8 mouse cellular contexts compared by ENCODE assay signal in genomic region chr12:34907506-34907850, GRCm38 (mm10). TPM values are rescaled to one million over a fixed set of nuclear protein-coding genes. Genes with fewer than 3 reads are reported as not detected.
DNase-seq lines count a peak whose midpoint lies in the region; ATAC-seq and TF ChIP-seq lines count a peak whose summit lies in the region.

No protein-coding gene starts in this region.

- intact Hi-C loops in heart, postnatal 14 days (cut with DNase I): loop anchor here (5.0 kb wide), 1 partner anchor 245 kb away; no protein-coding TSS in a partner anchor
- intact Hi-C loops in left cerebral cortex, adult 2 months (cut with DNase I): loop anchor here (2.0 to 5.0 kb wide), 2 partner anchors 110 to 243 kb away; no protein-coding TSS in a partner anchor

- peaks cover 6% of the 10 kb centered on the region; the same call in 1 of the 2 replicates for H3K4me1 ChIP-seq in heart, embryonic 13.5 days
- H3K4me1 ChIP-seq in bone marrow, adult 2 months (ENCODE audit: control insufficient read depth, insufficient read depth, low read length): no peaks in the 10 kb centered on the region
- H3K4me1 ChIP-seq in forebrain, embryonic 11.5 days (replicated peaks; ENCODE audit: control insufficient read depth, insufficient read depth, low read length): 0 out of 2 replicates have a peak, but pooled peaks cover 2% of the 10 kb centered on the region
- H3K4me1 ChIP-seq in midbrain, embryonic 14.5 days (ENCODE audit: control insufficient read depth, insufficient read depth, low read length): peaks cover 3% of the 10 kb centered on the region; the same call in 1 of the 2 replicates

- no peak overlapping the region for H3K27ac ChIP-seq in heart, embryonic 13.5 days (replicated peaks)
- H3K27ac ChIP-seq in bone marrow, adult 2 months (ENCODE audit: control insufficient read depth, insufficient read depth, low read depth, low read length, poor library complexity): no peak overlapping the region
- no peak overlapping the region for H3K27ac ChIP-seq in forebrain, embryonic 11.5 days (ENCODE audit: low read depth, low read length)
- H3K27ac ChIP-seq in left cerebral cortex, adult 2 months: peak overlapping the region; percentile 91
- H3K27ac ChIP-seq in midbrain, embryonic 14.5 days (replicated peaks; ENCODE audit: low read depth, low read length): peak overlapping the region; percentile 73

- peak overlapping the region; percentile 93 for H3K4me2 ChIP-seq in heart, embryonic 13.5 days
- H3K4me2 ChIP-seq in forebrain, embryonic 11.5 days (ENCODE audit: low read depth, low read length, severe bottlenecking): peak overlapping the region; percentile 98
- H3K4me2 ChIP-seq in midbrain, embryonic 14.5 days (ENCODE audit: low read length): peak overlapping the region; percentile 83

- peak overlapping the region; percentile 83 for H3K9ac ChIP-seq in heart, embryonic 13.5 days
- peak overlapping the region; percentile 62 for H3K9ac ChIP-seq in forebrain, embryonic 11.5 days (ENCODE audit: low read length)
- H3K9ac ChIP-seq in midbrain, embryonic 14.5 days (replicated peaks; ENCODE audit: low read length): peak overlapping the region; percentile 82

- TF ChIP-seq POLR2A in bone marrow, adult 2 months (IDR thresholded peaks at IDR 0.05; ENCODE audit: borderline replicate concordance, control insufficient read depth, low read depth, low read length): no peak

- H3K27me3 ChIP-seq in heart, embryonic 13.5 days (replicated peaks): peaks cover 27% of the 10 kb centered on the region
- peaks cover 5% of the 10 kb centered on the region; the same call in 1 of the 2 replicates for H3K27me3 ChIP-seq in forebrain, embryonic 11.5 days (ENCODE audit: control insufficient read depth, insufficient read depth, low read length)
- peaks cover 14% of the 10 kb centered on the region for H3K27me3 ChIP-seq in midbrain, embryonic 14.5 days (ENCODE audit: control insufficient read depth, insufficient read depth, low read length)

- 2% methylated on average over 10 of the region's 10 CpGs for WGBS in heart, embryonic 13.5 days
- 4% methylated on average over 10 of the region's 10 CpGs for WGBS in bone marrow, adult 2 months
- WGBS in forebrain, embryonic 11.5 days: 3% methylated on average over 10 of the region's 10 CpGs
- 2% methylated on average over 10 of the region's 10 CpGs for WGBS in midbrain, embryonic 14.5 days

- no peak for DNase-seq in heart, postnatal 14 days
- DNase-seq in forebrain, embryonic 11.5 days (ENCODE audit: low spot score): no peak
- DNase-seq in left cerebral cortex, adult 2 months (ENCODE audit: extremely low spot score in 1 of 2, low spot score in 2 of 2): peak; percentile 36 to 53
- DNase-seq in midbrain, embryonic 14.5 days: peak; percentile 78
- DNase-seq in thymus, postnatal 10 days (ENCODE audit: low spot score in 2 of 2): no peak
- DNase-seq in yolk sac, embryonic 10.5 days (ENCODE audit: low spot score): no peak

- TF ChIP-seq CTCF in bone marrow, adult 2 months (IDR thresholded peaks at IDR 0.05; ENCODE audit: control insufficient read depth, insufficient read depth, low read length): no peak
- peak; percentile 47 for TF ChIP-seq CTCF in left cerebral cortex, adult 2 months (IDR thresholded peaks at IDR 0.05)

- H3K36me3 ChIP-seq in heart, embryonic 13.5 days: no peaks in the 10 kb centered on the region
- H3K36me3 ChIP-seq in forebrain, embryonic 11.5 days (ENCODE audit: control insufficient read depth, insufficient read depth, low read length): no peaks in the 10 kb centered on the region
- H3K36me3 ChIP-seq in midbrain, embryonic 14.5 days (ENCODE audit: control insufficient read depth, insufficient read depth, low read length): no peaks in the 10 kb centered on the region

- ATAC-seq in heart, embryonic 13.5 days (ENCODE audit: extremely low read depth, insufficient number of reproducible peaks, low FRiP score, low TSS enrichment): no peak
- peak; percentile 68 for ATAC-seq in forebrain, embryonic 11.5 days (replicated peaks; ENCODE audit: low FRiP score)
- peak; percentile 76 for ATAC-seq in midbrain, embryonic 14.5 days (ENCODE audit: low FRiP score, low TSS enrichment)

- no peaks in the 10 kb centered on the region for H3K9me3 ChIP-seq in heart, embryonic 13.5 days
- H3K9me3 ChIP-seq in forebrain, embryonic 11.5 days (ENCODE audit: control insufficient read depth, low read length): no peaks in the 10 kb centered on the region
- no peaks in the 10 kb centered on the region for H3K9me3 ChIP-seq in midbrain, embryonic 14.5 days (ENCODE audit: control insufficient read depth, low read length)

- H3K4me3 ChIP-seq in heart, embryonic 13.5 days: peak overlapping the region; percentile 73
- H3K4me3 ChIP-seq in bone marrow, adult 2 months (replicated peaks; ENCODE audit: control insufficient read depth, low read depth, low read length): peak overlapping the region; percentile 62
- peak overlapping the region; percentile 71 for H3K4me3 ChIP-seq in forebrain, embryonic 11.5 days (ENCODE audit: low read depth, low read length)
- peak overlapping the region; percentile 76 for H3K4me3 ChIP-seq in left cerebral cortex, adult 2 months
- H3K4me3 ChIP-seq in midbrain, embryonic 14.5 days (replicated peaks; ENCODE audit: low read depth, low read length): peak overlapping the region; percentile 73

RNA-seq across cellular contexts. Expression of gene Hdac9, which starts 9.4 kb away (rescaled TPM):
- 25.3 and 29.0 TPM in 2 replicates for polyA plus RNA-seq in heart, embryonic 13.5 days (2015; fragmentation: Nextera tagmentation; extraction: Ambion mirVana)
- total RNA-seq in heart, postnatal 14 days (2021): 10 to 100 TPM; 17.0 to 21.0 TPM
- polyA plus RNA-seq in bone marrow, adult 2 months (2011; ENCODE audit: insufficient read depth, insufficient read length, low replicate concordance, missing spikeins): 2.9 and 7.6 TPM in 2 replicates
- polyA plus RNA-seq in forebrain, embryonic 11.5 days (2014; fragmentation: Nextera tagmentation; extraction: Ambion mirVana): 8.7 and 9.6 TPM in 2 replicates
- 10 to 100 TPM; 58.1 to 59.7 TPM for total RNA-seq in left cerebral cortex, adult 2 months (2021)
- 11.3 and 17.0 TPM in 2 replicates for polyA plus RNA-seq in midbrain, embryonic 14.5 days (2014; fragmentation: Nextera tagmentation; extraction: Ambion mirVana)

Comparison
In these comparisons a context has a peak if more than half of its experiments do, and no peak if none do; other contexts are left out.
1. H3K27ac ChIP-seq: peak in left cerebral cortex, adult 2 months (single experiment) and midbrain, embryonic 14.5 days (single experiment); none in heart, embryonic 13.5 days (single experiment), bone marrow, adult 2 months (single experiment) and forebrain, embryonic 11.5 days (single experiment).
2. DNase-seq: peak in left cerebral cortex, adult 2 months (2 of 2) and midbrain, embryonic 14.5 days (single experiment); none in heart, postnatal 14 days (0 of 2), forebrain, embryonic 11.5 days (single experiment), thymus, postnatal 10 days (0 of 2) and yolk sac, embryonic 10.5 days (single experiment).
3. Peak in every context shown above with its lines, with median percentiles within 50 percentile points of each other: H3K4me2 ChIP-seq, H3K4me3 ChIP-seq and H3K9ac ChIP-seq.